Mouse (Mus musculus): ENCODE results near the gene Tbc1d22a. TPM values are rescaled to one million over a fixed set of nuclear protein-coding genes. Genes with fewer than 3 reads are reported as not detected.
A peak's percentile ranks its signal among the peaks of the same experiment; 100 is the strongest.
"Not testable (repeated sequence)": the region's sequence is repeated elsewhere in the genome, so short reads cannot be mapped to it uniquely, and the experiment has no call there.

Tbc1d22a gene
- polyA plus RNA-seq, 1 experiment from 2014 or later = 12.5 TPM

GRCm38 (mm10) chr15:86188186-86188585 lies 26.1 kb upstream of the Tbc1d22a start:
- Histone ChIP-seq H3K9ac (ENCODE audit: low read depth, low read length) (no peak overlapping the region), H3K36me3 (ENCODE audit: control insufficient read depth, insufficient read depth, low read length) (no peaks in the 10 kb centered on the region), H3K27ac (ENCODE audit: low read length) (peak overlapping the region; percentile 57), H3K4me1 (ENCODE audit: control insufficient read depth, insufficient read depth, low read length) (peaks cover 24% of the 10 kb centered on the region), H3K4me3 (ENCODE audit: low read length) (no peak overlapping the region), H3K27me3 (replicated peaks; ENCODE audit: control insufficient read depth, insufficient read depth, low read length) (no peaks in the 10 kb centered on the region), H3K9me3 (ENCODE audit: control insufficient read depth, low read length) (no peaks in the 10 kb centered on the region), H3K4me2 (ENCODE audit: low read depth, low read length) (no peak overlapping the region)
- no peak for ATAC-seq
- WGBS = 63% methylated on average over 5 of the region's 5 CpGs

GRCm38 (mm10) chr15:86188746-86189470 lies 25.4 kb upstream of the Tbc1d22a start:
- H3K9me3 ChIP-seq (ENCODE audit: control insufficient read depth, low read length) = no peaks in the 10 kb centered on the region
- peaks cover 24% of the 10 kb centered on the region for H3K4me1 ChIP-seq (ENCODE audit: control insufficient read depth, insufficient read depth, low read length)
- no peak overlapping the region for H3K4me2 ChIP-seq (ENCODE audit: low read depth, low read length)
- H3K4me3 ChIP-seq (ENCODE audit: low read length) = no peak overlapping the region
- no peaks in the 10 kb centered on the region for H3K27me3 ChIP-seq (replicated peaks; ENCODE audit: control insufficient read depth, insufficient read depth, low read length)
- H3K27ac ChIP-seq (ENCODE audit: low read length) = peak overlapping the region; percentile 57
- peak; percentile 25; the same call in 1 of the 2 replicates for ATAC-seq
- H3K36me3 ChIP-seq (ENCODE audit: control insufficient read depth, insufficient read depth, low read length) = no peaks in the 10 kb centered on the region
- whole genome bisulfite sequencing = 25% methylated on average over 10 of the region's 10 CpGs
- H3K9ac ChIP-seq (ENCODE audit: low read depth, low read length) = peak overlapping the region; percentile 24; the same call in 1 of the 2 replicates

- no peak for ATAC-seq
- Histone ChIP-seq H3K27me3 (replicated peaks; ENCODE audit: control insufficient read depth, insufficient read depth, low read length) (no peaks in the 10 kb centered on the region), H3K4me3 (ENCODE audit: low read length) (no peak overlapping the region), H3K4me2 (ENCODE audit: low read depth, low read length) (no peak overlapping the region), H3K9me3 (ENCODE audit: control insufficient read depth, low read length) (no peaks in the 10 kb centered on the region), H3K36me3 (ENCODE audit: control insufficient read depth, insufficient read depth, low read length) (no peaks in the 10 kb centered on the region), H3K4me1 (ENCODE audit: control insufficient read depth, insufficient read depth, low read length) (peaks cover 14% of the 10 kb centered on the region), H3K9ac (ENCODE audit: low read depth, low read length) (no peak overlapping the region), H3K27ac (ENCODE audit: low read length) (no peak overlapping the region)
- WGBS = 75% methylated on average over 3 of the region's 3 CpGs
Measured at GRCm38 (mm10) chr15:86190387-86190786, 23.9 kb upstream of the Tbc1d22a start.

- 58% methylated on average over 1 of the region's 1 CpGs for WGBS
- Histone ChIP-seq H3K4me2 (ENCODE audit: low read depth, low read length) (no peak overlapping the region), H3K9me3 (ENCODE audit: control insufficient read depth, low read length) (no peaks in the 10 kb centered on the region), H3K36me3 (ENCODE audit: control insufficient read depth, insufficient read depth, low read length) (no peaks in the 10 kb centered on the region), H3K9ac (ENCODE audit: low read depth, low read length) (no peak overlapping the region), H3K4me1 (ENCODE audit: control insufficient read depth, insufficient read depth, low read length) (peaks cover 11% of the 10 kb centered on the region), H3K27me3 (replicated peaks; ENCODE audit: control insufficient read depth, insufficient read depth, low read length) (no peaks in the 10 kb centered on the region), H3K27ac (ENCODE audit: low read length) (no peak overlapping the region), H3K4me3 (ENCODE audit: low read length) (no peak overlapping the region)
- no peak for ATAC-seq
Measured at GRCm38 (mm10) chr15:86191505-86191904, 22.8 kb upstream of the Tbc1d22a start.

- H3K27ac ChIP-seq (ENCODE audit: low read length) = no peak overlapping the region
- H3K9ac ChIP-seq (ENCODE audit: low read depth, low read length) = no peak overlapping the region
- H3K4me2 ChIP-seq (ENCODE audit: low read depth, low read length) = no peak overlapping the region
- H3K36me3 ChIP-seq (ENCODE audit: control insufficient read depth, insufficient read depth, low read length) = no peaks in the 10 kb centered on the region
- no peak overlapping the region for H3K4me3 ChIP-seq (ENCODE audit: low read length)
- WGBS = 64% methylated on average over 3 of the region's 3 CpGs
- peaks cover 11% of the 10 kb centered on the region for H3K4me1 ChIP-seq (ENCODE audit: control insufficient read depth, insufficient read depth, low read length)
- H3K27me3 ChIP-seq (replicated peaks; ENCODE audit: control insufficient read depth, insufficient read depth, low read length) = no peaks in the 10 kb centered on the region
- no peak for ATAC-seq
- no peaks in the 10 kb centered on the region for H3K9me3 ChIP-seq (ENCODE audit: control insufficient read depth, low read length)
Measured at GRCm38 (mm10) chr15:86191933-86192332, 22.3 kb upstream of the Tbc1d22a start.

- not testable (repeated sequence) for H3K36me3 ChIP-seq (ENCODE audit: control insufficient read depth, insufficient read depth, low read length); H3K9ac ChIP-seq (ENCODE audit: low read depth, low read length); H3K27ac ChIP-seq (ENCODE audit: low read length); H3K9me3 ChIP-seq (ENCODE audit: control insufficient read depth, low read length); H3K4me3 ChIP-seq (ENCODE audit: low read length); H3K27me3 ChIP-seq (replicated peaks; ENCODE audit: control insufficient read depth, insufficient read depth, low read length); H3K4me1 ChIP-seq (ENCODE audit: control insufficient read depth, insufficient read depth, low read length); H3K4me2 ChIP-seq (ENCODE audit: low read depth, low read length)
- ATAC-seq = peak; percentile 99
- 79% methylated on average over 55 of the region's 55 CpGs for WGBS
Measured at GRCm38 (mm10) chr15:86194676-86195453, 19.4 kb upstream of the Tbc1d22a start.

- Histone ChIP-seq H3K27me3 (replicated peaks; ENCODE audit: control insufficient read depth, insufficient read depth, low read length) (no peaks in the 10 kb centered on the region), H3K9me3 (ENCODE audit: control insufficient read depth, low read length) (no peaks in the 10 kb centered on the region), H3K4me2 (ENCODE audit: low read depth, low read length) (no peak overlapping the region), H3K4me1 (ENCODE audit: control insufficient read depth, insufficient read depth, low read length) (0 out of 2 replicates have a peak, but pooled peaks cover 1% of the 10 kb centered on the region), H3K36me3 (ENCODE audit: control insufficient read depth, insufficient read depth, low read length) (no peaks in the 10 kb centered on the region), H3K9ac (ENCODE audit: low read depth, low read length) (no peak overlapping the region), H3K4me3 (ENCODE audit: low read length) (no peak overlapping the region), H3K27ac (ENCODE audit: low read length) (no peak overlapping the region)
- no peak for ATAC-seq
- 80% methylated on average over 5 of the region's 5 CpGs for WGBS
Measured at GRCm38 (mm10) chr15:86199052-86199451, 15.2 kb upstream of the Tbc1d22a start.

GRCm38 (mm10) chr15:86199482-86199881 lies 14.8 kb upstream of the Tbc1d22a start:
- Histone ChIP-seq H3K4me1 (ENCODE audit: control insufficient read depth, insufficient read depth, low read length) (peaks cover 2% of the 10 kb centered on the region; the same call in 1 of the 2 replicates), H3K9ac (ENCODE audit: low read depth, low read length) (no peak overlapping the region)

GRCm38 (mm10) chr15:86200169-86200568 lies 14.1 kb upstream of the Tbc1d22a start:
- peaks cover 2% of the 10 kb centered on the region; the same call in 1 of the 2 replicates for H3K4me1 ChIP-seq (ENCODE audit: control insufficient read depth, insufficient read depth, low read length)
- no peaks in the 10 kb centered on the region for H3K9me3 ChIP-seq (ENCODE audit: control insufficient read depth, low read length)
- no peak overlapping the region for H3K4me3 ChIP-seq (ENCODE audit: low read length)
- no peak overlapping the region for H3K27ac ChIP-seq (ENCODE audit: low read length)
- 40% methylated on average over 4 of the region's 4 CpGs for WGBS
- no peak overlapping the region for H3K4me2 ChIP-seq (ENCODE audit: low read depth, low read length)
- no peak overlapping the region for H3K9ac ChIP-seq (ENCODE audit: low read depth, low read length)
- no peaks in the 10 kb centered on the region for H3K36me3 ChIP-seq (ENCODE audit: control insufficient read depth, insufficient read depth, low read length)
- H3K27me3 ChIP-seq (replicated peaks; ENCODE audit: control insufficient read depth, insufficient read depth, low read length) = no peaks in the 10 kb centered on the region
- no peak for ATAC-seq

More at GRCm38 (mm10) chr15:86199482-86199881, 14.8 kb upstream of the Tbc1d22a start:
- Histone ChIP-seq H3K4me2 (ENCODE audit: low read depth, low read length) (no peak overlapping the region), H3K27ac (ENCODE audit: low read length) (no peak overlapping the region), H3K36me3 (ENCODE audit: control insufficient read depth, insufficient read depth, low read length) (no peaks in the 10 kb centered on the region), H3K4me3 (ENCODE audit: low read length) (no peak overlapping the region), H3K27me3 (replicated peaks; ENCODE audit: control insufficient read depth, insufficient read depth, low read length) (no peaks in the 10 kb centered on the region), H3K9me3 (ENCODE audit: control insufficient read depth, low read length) (no peaks in the 10 kb centered on the region)
- no peak for ATAC-seq
- WGBS = 72% methylated on average over 4 of the region's 4 CpGs
